Mouse (Mus musculus) embryonic facial prominence, embryonic 11.5 days (tissue): ENCODE results near the gene Bax. TPM values are rescaled to one million over a fixed set of nuclear protein-coding genes. Genes with fewer than 3 reads are reported as not detected.
A peak's percentile ranks its signal among the peaks of the same experiment; 100 is the strongest.

ENCODE experiments used
- ATAC-seq: fragments of 200-750 bp; cut with Nextera tagmentation; replicated peaks from 2 replicates; pipeline ENCODE4 v1.8.0; 2017; ENCODE audit warnings: low read depth; ENCODE audit not compliant: insufficient number of reproducible peaks, low FRiP score, low TSS enrichment
- DNase-seq: peaks from one replicate; pipeline ENCODE4 v3.0.0-alpha.2; 2015; ENCODE audit warnings: low spot score
- H3K27ac ChIP-seq: fragments of 300-500 bp; sonication (generic); replicated peaks from 2 replicates; pipeline ENCODE4 v1.5.1; 2014; ENCODE audit warnings: mild to moderate bottlenecking, low read depth, low read length, control low read depth
- H3K27me3 ChIP-seq: fragments of 300-500 bp; sonication (generic); 2 replicates; pipeline ENCODE4 v1.6.1; 2014; ENCODE audit warnings: mild to moderate bottlenecking, low read length, moderate library complexity, mixed read lengths; ENCODE audit not compliant: control insufficient read depth, insufficient read depth
- H3K36me3 ChIP-seq: fragments of 300-500 bp; sonication (generic); replicated peaks from 2 replicates; pipeline ENCODE4 v1.6.1; 2014; ENCODE audit warnings: low read depth, mild to moderate bottlenecking, low read length, moderate library complexity, mixed read lengths; ENCODE audit not compliant: control insufficient read depth, insufficient read depth
- H3K4me1 ChIP-seq: fragments of 300-500 bp; sonication (generic); 2 replicates; pipeline ENCODE4 v1.6.1; 2014; ENCODE audit warnings: low read length, mixed read lengths; ENCODE audit not compliant: control insufficient read depth, insufficient read depth
- H3K4me2 ChIP-seq: fragments of 300-500 bp; sonication (generic); 2 replicates; pipeline ENCODE4 v1.6.1; 2014; ENCODE audit warnings: low read depth, mild to moderate bottlenecking, control low read depth, low read length, moderate library complexity
- H3K4me3 ChIP-seq: fragments of 300-500 bp; sonication (generic); 2 replicates; pipeline ENCODE4 v1.5.1; 2014; ENCODE audit warnings: low read depth, low read length, control low read depth
- H3K9ac ChIP-seq: fragments of 300-500 bp; sonication (generic); replicated peaks from 2 replicates; pipeline ENCODE4 v1.6.1; 2014; ENCODE audit warnings: mild to moderate bottlenecking, control low read depth, low read length
- H3K9me3 ChIP-seq: fragments of 300-500 bp; sonication (generic); replicated peaks from 2 replicates; pipeline ENCODE4 v1.6.1; 2016; ENCODE audit warnings: mild to moderate bottlenecking, low read length, inconsistent platforms, mixed read lengths; ENCODE audit not compliant: control insufficient read depth
- WGBS: fragments of 180-500 bp; shearing (Covaris S2); extraction: QIAGEN DNeasy Blood & Tissue Kit; methylation state at CpG from one replicate; pipeline ENCODE4 v1.1.7; 2014; 5-methylcytosine and 5-hydroxymethylcytosine counted together
- polyA plus RNA-seq: library from polyadenylated mRNA; unstranded; fragments of >200 nt; fragmentation: Nextera tagmentation; extraction: Ambion mirVana; gene quantifications from 2 replicates; pipeline ENCODE4 v1.2.1, GENCODE M21; 2014

Bax gene
- polyA plus RNA-seq, 1 experiment from 2014 or later: 151 TPM

GRCm38 (mm10) chr7:45498427-45498826 lies 31.7 kb upstream of the Bax start:
- Histone ChIP-seq H3K4me2 (no peak overlapping the region), H3K9ac (no peak overlapping the region), H3K4me1 (no peaks in the 10 kb centered on the region), H3K27ac (no peak overlapping the region), H3K9me3 (no peaks in the 10 kb centered on the region), H3K4me3 (no peak overlapping the region), H3K36me3 (peaks cover 5% of the 10 kb centered on the region), H3K27me3 (no peaks in the 10 kb centered on the region)
- no peak for ATAC-seq
- no peak for DNase-seq
- 91% methylated on average over 6 of the region's 6 CpGs for WGBS

GRCm38 (mm10) chr7:45494548-45494947 lies 27.9 kb upstream of the Bax start:
- H3K27me3 ChIP-seq: no peaks in the 10 kb centered on the region
- ATAC-seq: no peak
- no peak overlapping the region for H3K27ac ChIP-seq
- DNase-seq: no peak
- H3K4me3 ChIP-seq: no peak overlapping the region
- no peaks in the 10 kb centered on the region for H3K4me1 ChIP-seq
- H3K9me3 ChIP-seq: no peaks in the 10 kb centered on the region
- no peak overlapping the region for H3K9ac ChIP-seq
- 77% methylated on average over 9 of the region's 9 CpGs for WGBS
- peaks cover 5% of the 10 kb centered on the region for H3K36me3 ChIP-seq
- H3K4me2 ChIP-seq: no peak overlapping the region

GRCm38 (mm10) chr7:45492951-45493350 lies 26.3 kb upstream of the Bax start:
- DNase-seq (no peak), ATAC-seq (no peak)
- no peaks in the 10 kb centered on the region for H3K9me3 ChIP-seq
- no peak overlapping the region for H3K4me2 ChIP-seq
- H3K9ac ChIP-seq: no peak overlapping the region
- no peaks in the 10 kb centered on the region; the same call in 1 of the 2 replicates for H3K4me1 ChIP-seq
- WGBS: 93% methylated on average over 5 of the region's 5 CpGs
- H3K27me3 ChIP-seq: no peaks in the 10 kb centered on the region
- no peaks in the 10 kb centered on the region; the same call in none of the 2 replicates for H3K36me3 ChIP-seq
- no peak overlapping the region for H3K27ac ChIP-seq
- H3K4me3 ChIP-seq: no peak overlapping the region

GRCm38 (mm10) chr7:45492225-45492844 lies 25.6 kb upstream of the Bax start:
- DNase-seq (no peak), ATAC-seq (no peak)
- 95% methylated on average over 8 of the region's 8 CpGs for WGBS
- no peaks in the 10 kb centered on the region; the same call in none of the 2 replicates for H3K36me3 ChIP-seq
- H3K27ac ChIP-seq: no peak overlapping the region
- H3K9ac ChIP-seq: no peak overlapping the region
- no peaks in the 10 kb centered on the region; the same call in 1 of the 2 replicates for H3K4me1 ChIP-seq
- no peaks in the 10 kb centered on the region for H3K27me3 ChIP-seq
- no peak overlapping the region for H3K4me2 ChIP-seq
- no peak overlapping the region for H3K4me3 ChIP-seq
- no peaks in the 10 kb centered on the region for H3K9me3 ChIP-seq

GRCm38 (mm10) chr7:45491264-45491663 lies 24.6 kb upstream of the Bax start:
- H3K27me3 ChIP-seq: no peaks in the 10 kb centered on the region
- DNase-seq: no peak
- no peak overlapping the region for H3K27ac ChIP-seq
- H3K4me2 ChIP-seq: no peak overlapping the region
- no peak overlapping the region for H3K4me3 ChIP-seq
- H3K4me1 ChIP-seq: no peaks in the 10 kb centered on the region; the same call in 1 of the 2 replicates
- H3K9me3 ChIP-seq: no peaks in the 10 kb centered on the region
- WGBS: 32% methylated on average over 3 of the region's 3 CpGs
- H3K9ac ChIP-seq: no peak overlapping the region
- no peaks in the 10 kb centered on the region; the same call in 1 of the 2 replicates for H3K36me3 ChIP-seq
- no peak for ATAC-seq

- H3K27me3 ChIP-seq: no peaks in the 10 kb centered on the region
- WGBS: 40% methylated on average over 9 of the region's 9 CpGs
- no peak overlapping the region for H3K4me2 ChIP-seq
- no peaks in the 10 kb centered on the region; the same call in 1 of the 2 replicates for H3K4me1 ChIP-seq
- DNase-seq (peak; percentile 57), ATAC-seq (no peak)
- no peak overlapping the region for H3K27ac ChIP-seq
- no peak overlapping the region for H3K9ac ChIP-seq
- no peaks in the 10 kb centered on the region; the same call in 1 of the 2 replicates for H3K36me3 ChIP-seq
- no peaks in the 10 kb centered on the region for H3K9me3 ChIP-seq
- H3K4me3 ChIP-seq: no peak overlapping the region
These were observed 24.1 kb upstream of the Bax start for GRCm38 (mm10) chr7:45490822-45491221.

- Histone ChIP-seq H3K9me3 (no peaks in the 10 kb centered on the region), H3K27ac (no peak overlapping the region), H3K4me1 (no peaks in the 10 kb centered on the region; the same call in 1 of the 2 replicates), H3K4me2 (no peak overlapping the region), H3K36me3 (no peaks in the 10 kb centered on the region; the same call in 1 of the 2 replicates), H3K9ac (no peak overlapping the region), H3K27me3 (no peaks in the 10 kb centered on the region), H3K4me3 (no peak overlapping the region)
- 83% methylated on average over 7 of the region's 7 CpGs for WGBS
- ATAC-seq (no peak), DNase-seq (no peak)
These were observed 22.9 kb upstream of the Bax start for GRCm38 (mm10) chr7:45489578-45489977.

GRCm38 (mm10) chr7:45488293-45489204 lies 21.9 kb upstream of the Bax start, which contains the start of gene Dhdh:
TSS of gene Dhdh (minus strand) at chr7:45488805.
- Histone ChIP-seq H3K4me1 (no peaks in the 10 kb centered on the region; the same call in 1 of the 2 replicates), H3K27ac (peak within 1 kb of the TSS; percentile 65; the same call in 1 of the 2 replicates), H3K4me3 (peak within 1 kb of the TSS; percentile 38), H3K9ac (peak within 1 kb of the TSS; percentile 67), H3K36me3 (no peaks in the 10 kb centered on the region), H3K9me3 (no peaks in the 10 kb centered on the region), H3K27me3 (no peaks in the 10 kb centered on the region), H3K4me2 (peak within 1 kb of the TSS; percentile 72)
- peak; percentile 46; the same call in 1 of the 2 replicates for ATAC-seq
- peak; percentile 60 for DNase-seq
- 8% methylated on average over 37 of the region's 38 CpGs for WGBS
